10 mouse cellular contexts compared by ENCODE assay signal in genomic region chr17:80205657-80206056, GRCm38 (mm10). TPM values are rescaled to one million over a fixed set of nuclear protein-coding genes. Genes with fewer than 3 reads are reported as not detected.
DNase-seq lines count a peak whose midpoint lies in the region; ATAC-seq and TF ChIP-seq lines count a peak whose summit lies in the region.
"Had no signal": no experiment of that assay in that cellular context is flagged by ENCODE, and none has a peak within 500 bp of the region (broad histone marks: within the 10 kb centered on the region; RNA-seq: fewer than 3 reads in every experiment).

No protein-coding gene starts in this region.

- no peaks in the 10 kb centered on the region for H3K27me3 ChIP-seq in liver, adult 2 months (ENCODE audit: control insufficient read depth, insufficient read depth, low read length)
- no peaks in the 10 kb centered on the region for H3K27me3 ChIP-seq in embryonic facial prominence, embryonic 14.5 days (replicated peaks; ENCODE audit: control insufficient read depth, insufficient read depth, low read length)
- H3K27me3 ChIP-seq in intestine, embryonic 16.5 days (replicated peaks; ENCODE audit: control insufficient read depth, insufficient read depth, low read length) = no peaks in the 10 kb centered on the region
- peaks cover 4% of the 10 kb centered on the region; the same call in 1 of the 2 replicates for H3K27me3 ChIP-seq in neural tube, embryonic 14.5 days (ENCODE audit: control insufficient read depth, insufficient read depth, low read length)

- H3K9me3 ChIP-seq in embryonic facial prominence, embryonic 14.5 days (ENCODE audit: control insufficient read depth, low read length) = no peaks in the 10 kb centered on the region
- H3K9me3 ChIP-seq in intestine, embryonic 16.5 days (ENCODE audit: control insufficient read depth, low read length) = no peaks in the 10 kb centered on the region
- no peaks in the 10 kb centered on the region for H3K9me3 ChIP-seq in neural tube, embryonic 14.5 days (ENCODE audit: control insufficient read depth, low read length)

- H3K36me3 ChIP-seq in liver, adult 2 months (ENCODE audit: control insufficient read depth, insufficient read depth, low read length) = peaks cover 37% of the 10 kb centered on the region
- peaks cover 44% of the 10 kb centered on the region for H3K36me3 ChIP-seq in embryonic facial prominence, embryonic 14.5 days (ENCODE audit: control insufficient read depth, insufficient read depth, low read length)
- H3K36me3 ChIP-seq in intestine, embryonic 16.5 days (ENCODE audit: control insufficient read depth, insufficient read depth, low read length) = peaks cover 4% of the 10 kb centered on the region; the same call in 1 of the 2 replicates
- peaks cover 30% of the 10 kb centered on the region for H3K36me3 ChIP-seq in neural tube, embryonic 14.5 days (ENCODE audit: control insufficient read depth, insufficient read depth, low read length)

- intact Hi-C loops in left cerebral cortex, postnatal 4 days (cut with DNase I) = no loop called here

- peak overlapping the region; percentile 92 for H3K4me2 ChIP-seq in embryonic facial prominence, embryonic 14.5 days (ENCODE audit: low read depth, low read length)
- peak overlapping the region; percentile 73 for H3K4me2 ChIP-seq in intestine, embryonic 16.5 days (ENCODE audit: low read depth, low read length)
- peak overlapping the region; percentile 99 for H3K4me2 ChIP-seq in neural tube, embryonic 14.5 days (ENCODE audit: low read depth, low read length)

- TF ChIP-seq CTCF in liver, adult 2 months (IDR thresholded peaks at IDR 0.05; ENCODE audit: low read depth, low read length) = no peak

- no peak for ATAC-seq in embryonic facial prominence, embryonic 14.5 days (ENCODE audit: low read depth)
- ATAC-seq in intestine, embryonic 16.5 days = no peak
- no peak for ATAC-seq in neural tube, embryonic 14.5 days (ENCODE audit: low read depth)
- ATAC-seq in monocyte, adult 5-6 weeks (replicated peaks; ENCODE audit: insufficient number of reproducible peaks, low FRiP score, low TSS enrichment, poor library complexity, severe bottlenecking) = no peak

- peak overlapping the region; percentile 94; the same call in 1 of the 2 replicates for H3K4me3 ChIP-seq in liver, adult 2 months (ENCODE audit: insufficient read depth, low read depth, low read length)
- H3K4me3 ChIP-seq in embryonic facial prominence, embryonic 14.5 days (ENCODE audit: low read depth, low read length) = peak overlapping the region; percentile 65
- H3K4me3 ChIP-seq in intestine, embryonic 16.5 days (ENCODE audit: low read length) = peak overlapping the region; percentile 93
- peak overlapping the region; percentile 98 for H3K4me3 ChIP-seq in neural tube, embryonic 14.5 days (ENCODE audit: low read depth, low read length)

- 16% methylated on average over 5 of the region's 5 CpGs for WGBS in liver, adult 2 months
- WGBS in embryonic facial prominence, embryonic 14.5 days = 16% methylated on average over 5 of the region's 5 CpGs
- 11% methylated on average over 5 of the region's 5 CpGs for WGBS in intestine, embryonic 16.5 days
- WGBS in neural tube, embryonic 14.5 days = 38% methylated on average over 5 of the region's 5 CpGs

- no peak for DNase-seq in liver, adult 2 months (ENCODE audit: extremely low read depth, low read depth, low spot score)
- DNase-seq in liver = no peak
- DNase-seq in embryonic facial prominence, embryonic 14.5 days (ENCODE audit: low spot score) = no peak
- no peak for DNase-seq in left cerebral cortex, postnatal 4 days
- DNase-seq in cerebellum, postnatal 25 days = no peak
- DNase-seq: layer of hippocampus, postnatal 36 days had no signal

- H3K79me2 ChIP-seq in liver, adult 2 months (ENCODE audit: control insufficient read depth, insufficient read depth, low read length) = peaks cover 6% of the 10 kb centered on the region; the same call in 1 of the 2 replicates

- H3K27ac ChIP-seq in liver, adult 2 months (replicated peaks; ENCODE audit: insufficient read depth, low read depth, low read length) = no peak overlapping the region
- H3K27ac ChIP-seq in embryonic facial prominence, embryonic 14.5 days (replicated peaks; ENCODE audit: low read depth, low read length) = peak overlapping the region; percentile 96
- H3K27ac ChIP-seq in intestine, embryonic 16.5 days (ENCODE audit: low read length) = no peak overlapping the region
- peak overlapping the region; percentile 99; the same call in 1 of the 2 replicates for H3K27ac ChIP-seq in neural tube, embryonic 14.5 days (ENCODE audit: low read depth, low read length)

- H3K4me1 ChIP-seq in liver, adult 2 months (ENCODE audit: control insufficient read depth, insufficient read depth, low read length) = peaks cover 4% of the 10 kb centered on the region; the same call in 1 of the 2 replicates
- peaks cover 9% of the 10 kb centered on the region; the same call in 1 of the 2 replicates for H3K4me1 ChIP-seq in embryonic facial prominence, embryonic 14.5 days (ENCODE audit: control insufficient read depth, insufficient read depth, low read length)
- H3K4me1 ChIP-seq in intestine, embryonic 16.5 days (ENCODE audit: control insufficient read depth, insufficient read depth, low read length) = 0 out of 2 replicates have a peak, but pooled peaks cover 8% of the 10 kb centered on the region
- H3K4me1 ChIP-seq in neural tube, embryonic 14.5 days (ENCODE audit: control insufficient read depth, insufficient read depth, low read length) = peaks cover 13% of the 10 kb centered on the region; the same call in 1 of the 2 replicates

- TF ChIP-seq POLR2A in liver, adult 2 months (IDR thresholded peaks at IDR 0.05; ENCODE audit: extremely low read depth, insufficient read depth, low read length) = no peak

- H3K9ac ChIP-seq in liver, adult 2 months (ENCODE audit: low read depth, low read length) = no peak overlapping the region; the same call in 1 of the 2 replicates
- H3K9ac ChIP-seq in embryonic facial prominence, embryonic 14.5 days (ENCODE audit: low read depth, low read length) = peak overlapping the region; percentile 91
- H3K9ac ChIP-seq in intestine, embryonic 16.5 days (ENCODE audit: low read depth, low read length) = peak overlapping the region; percentile 99
- peak overlapping the region; percentile 98 for H3K9ac ChIP-seq in neural tube, embryonic 14.5 days (replicated peaks; ENCODE audit: low read depth, low read length)

RNA-seq across cellular contexts. Expression of gene Srsf7, which starts 1.4 kb away (rescaled TPM):
- 20.5 and 22.3 TPM in 2 replicates for total RNA-seq in liver, adult 2 months (2014; rRNA removed)
- 13.2 and 20.6 TPM in 2 replicates for polyA plus RNA-seq in liver, adult 2 months (2012; rRNA removed)
- 485 and 532 TPM in 2 replicates for polyA plus RNA-seq in embryonic facial prominence, embryonic 14.5 days (2014; fragmentation: Nextera tagmentation; extraction: Ambion mirVana)
- polyA plus RNA-seq in intestine, embryonic 16.5 days (2015; fragmentation: Nextera tagmentation; extraction: Ambion mirVana) = 415 and 476 TPM in 2 replicates
- 400 and 447 TPM in 2 replicates for polyA plus RNA-seq in neural tube, embryonic 14.5 days (2014; fragmentation: Nextera tagmentation; extraction: Ambion mirVana)
- total RNA-seq in left cerebral cortex, postnatal 4 days (2021) = 100 to 1,000 TPM; 179 to 182 TPM
- total RNA-seq in monocyte, adult 5-6 weeks (2017) = 262 to 315 TPM (median 271 TPM) in 3 replicates

RNA-seq across cellular contexts. Expression of gene Ttc39d, which starts 1.6 kb away (rescaled TPM):
- total RNA-seq in liver, adult 2 months (2014; rRNA removed) = not detected in 2 replicates
- polyA plus RNA-seq in liver, adult 2 months (2012; rRNA removed) = not detected in 2 replicates
- 0.18 and 0.19 TPM in 2 replicates for polyA plus RNA-seq in embryonic facial prominence, embryonic 14.5 days (2014; fragmentation: Nextera tagmentation; extraction: Ambion mirVana)
- 0.07 TPM in 1 of 2 replicates, not detected in the other for polyA plus RNA-seq in intestine, embryonic 16.5 days (2015; fragmentation: Nextera tagmentation; extraction: Ambion mirVana)
- 0.11 and 0.14 TPM in 2 replicates for polyA plus RNA-seq in neural tube, embryonic 14.5 days (2014; fragmentation: Nextera tagmentation; extraction: Ambion mirVana)
- under 1 TPM in 1 of 2 experiments, not detected in 1; 0.28 TPM for total RNA-seq in left cerebral cortex, postnatal 4 days (2021)
- 0.11 TPM in 1 of 3 replicates, not detected in the others for total RNA-seq in monocyte, adult 5-6 weeks (2017)
- total RNA-seq: adrenal gland, postnatal 10 days had no signal

RNA-seq across cellular contexts. Expression of gene Gemin6, which starts 18.6 kb away (rescaled TPM):
- total RNA-seq in liver, adult 2 months (2014; rRNA removed) = 4.9 and 5.9 TPM in 2 replicates
- 2.2 and 2.3 TPM in 2 replicates for polyA plus RNA-seq in liver, adult 2 months (2012; rRNA removed)
- polyA plus RNA-seq in embryonic facial prominence, embryonic 14.5 days (2014; fragmentation: Nextera tagmentation; extraction: Ambion mirVana) = 33.1 and 34.5 TPM in 2 replicates
- 38.5 and 44.4 TPM in 2 replicates for polyA plus RNA-seq in intestine, embryonic 16.5 days (2015; fragmentation: Nextera tagmentation; extraction: Ambion mirVana)
- 17.2 and 17.9 TPM in 2 replicates for polyA plus RNA-seq in neural tube, embryonic 14.5 days (2014; fragmentation: Nextera tagmentation; extraction: Ambion mirVana)
- total RNA-seq in left cerebral cortex, postnatal 4 days (2021) = 1 to 10 TPM; 6.8 to 8.4 TPM
- 2.4 to 12.1 TPM (median 7.7 TPM) in 3 replicates for total RNA-seq in monocyte, adult 5-6 weeks (2017)

Comparison
In these comparisons a context has a peak if more than half of its experiments do, and no peak if none do; other contexts are left out.
1. H3K27ac ChIP-seq: peak in embryonic facial prominence, embryonic 14.5 days (single experiment) and neural tube, embryonic 14.5 days (single experiment); none in liver, adult 2 months (single experiment) and intestine, embryonic 16.5 days (single experiment).
2. RNA of gene Srsf7, which starts 1.4 kb away (polyA plus RNA-seq): 485 to 532 TPM in embryonic facial prominence, embryonic 14.5 days, 415 to 476 TPM in intestine, embryonic 16.5 days and 400 to 447 TPM in neural tube, embryonic 14.5 days; 13.2 to 20.6 TPM in liver, adult 2 months; every median in the first group is over 10 times any median in the second.
3. Peak in every context shown above with its lines, with median percentiles within 50 percentile points of each other: H3K4me3 ChIP-seq and H3K4me2 ChIP-seq.